Mouse (Mus musculus) embryonic facial prominence, embryonic 11.5 days (tissue): ENCODE results near the gene Dgkq. TPM values are rescaled to one million over a fixed set of nuclear protein-coding genes. Genes with fewer than 3 reads are reported as not detected.

ENCODE experiments used
- ATAC-seq: fragments of 200-750 bp; cut with Nextera tagmentation; replicated peaks from 2 replicates; pipeline ENCODE4 v1.8.0; 2017; ENCODE audit warnings: low read depth; ENCODE audit not compliant: insufficient number of reproducible peaks, low FRiP score, low TSS enrichment
- DNase-seq: peaks from one replicate; pipeline ENCODE4 v3.0.0-alpha.2; 2015; ENCODE audit warnings: low spot score
- H3K27ac ChIP-seq: fragments of 300-500 bp; sonication (generic); replicated peaks from 2 replicates; pipeline ENCODE4 v1.5.1; 2014; ENCODE audit warnings: mild to moderate bottlenecking, low read depth, low read length, control low read depth
- H3K27me3 ChIP-seq: fragments of 300-500 bp; sonication (generic); 2 replicates; pipeline ENCODE4 v1.6.1; 2014; ENCODE audit warnings: mild to moderate bottlenecking, low read length, moderate library complexity, mixed read lengths; ENCODE audit not compliant: control insufficient read depth, insufficient read depth
- H3K36me3 ChIP-seq: fragments of 300-500 bp; sonication (generic); replicated peaks from 2 replicates; pipeline ENCODE4 v1.6.1; 2014; ENCODE audit warnings: low read depth, mild to moderate bottlenecking, low read length, moderate library complexity, mixed read lengths; ENCODE audit not compliant: control insufficient read depth, insufficient read depth
- H3K4me1 ChIP-seq: fragments of 300-500 bp; sonication (generic); 2 replicates; pipeline ENCODE4 v1.6.1; 2014; ENCODE audit warnings: low read length, mixed read lengths; ENCODE audit not compliant: control insufficient read depth, insufficient read depth
- H3K4me2 ChIP-seq: fragments of 300-500 bp; sonication (generic); 2 replicates; pipeline ENCODE4 v1.6.1; 2014; ENCODE audit warnings: low read depth, mild to moderate bottlenecking, control low read depth, low read length, moderate library complexity
- H3K4me3 ChIP-seq: fragments of 300-500 bp; sonication (generic); 2 replicates; pipeline ENCODE4 v1.5.1; 2014; ENCODE audit warnings: low read depth, low read length, control low read depth
- H3K9ac ChIP-seq: fragments of 300-500 bp; sonication (generic); replicated peaks from 2 replicates; pipeline ENCODE4 v1.6.1; 2014; ENCODE audit warnings: mild to moderate bottlenecking, control low read depth, low read length
- H3K9me3 ChIP-seq: fragments of 300-500 bp; sonication (generic); replicated peaks from 2 replicates; pipeline ENCODE4 v1.6.1; 2016; ENCODE audit warnings: mild to moderate bottlenecking, low read length, inconsistent platforms, mixed read lengths; ENCODE audit not compliant: control insufficient read depth
- WGBS: fragments of 180-500 bp; shearing (Covaris S2); extraction: QIAGEN DNeasy Blood & Tissue Kit; methylation state at CpG from one replicate; pipeline ENCODE4 v1.1.7; 2014; 5-methylcytosine and 5-hydroxymethylcytosine counted together
- polyA plus RNA-seq: library from polyadenylated mRNA; unstranded; fragments of >200 nt; fragmentation: Nextera tagmentation; extraction: Ambion mirVana; gene quantifications from 2 replicates; pipeline ENCODE4 v1.2.1, GENCODE M21; 2014

Gene Dgkq
- polyA plus RNA-seq, 1 experiment from 2014 or later, result 7.4 TPM

GRCm38 (mm10) chr5:108621870-108622269, 47.6 kb downstream of the Dgkq start:
- Histone ChIP-seq H3K27me3 (no peaks in the 10 kb centered on the region), H3K36me3 (peaks cover 7% of the 10 kb centered on the region), H3K4me2 (no peak overlapping the region), H3K9ac (no peak overlapping the region), H3K27ac (no peak overlapping the region), H3K4me3 (no peak overlapping the region), H3K9me3 (no peaks in the 10 kb centered on the region), H3K4me1 (no peaks in the 10 kb centered on the region)
- DNase-seq, result no peak
- 79% methylated on average over 2 of the region's 2 CpGs for whole genome bisulfite sequencing
- ATAC-seq, result no peak

- H3K27me3 ChIP-seq, result no peaks in the 10 kb centered on the region
- no peak overlapping the region for H3K9ac ChIP-seq
- H3K9me3 ChIP-seq, result no peaks in the 10 kb centered on the region
- no peaks in the 10 kb centered on the region for H3K4me1 ChIP-seq
- no peak overlapping the region for H3K27ac ChIP-seq
- WGBS, result 96% methylated on average over 1 of the region's 1 CpGs
- H3K36me3 ChIP-seq, result peaks cover 3% of the 10 kb centered on the region
- H3K4me2 ChIP-seq, result no peak overlapping the region
- no peak for DNase-seq
- H3K4me3 ChIP-seq, result no peak overlapping the region
- no peak for ATAC-seq
Measured at GRCm38 (mm10) chr5:108610426-108610825, 59.0 kb downstream of the Dgkq start.

DNA sequence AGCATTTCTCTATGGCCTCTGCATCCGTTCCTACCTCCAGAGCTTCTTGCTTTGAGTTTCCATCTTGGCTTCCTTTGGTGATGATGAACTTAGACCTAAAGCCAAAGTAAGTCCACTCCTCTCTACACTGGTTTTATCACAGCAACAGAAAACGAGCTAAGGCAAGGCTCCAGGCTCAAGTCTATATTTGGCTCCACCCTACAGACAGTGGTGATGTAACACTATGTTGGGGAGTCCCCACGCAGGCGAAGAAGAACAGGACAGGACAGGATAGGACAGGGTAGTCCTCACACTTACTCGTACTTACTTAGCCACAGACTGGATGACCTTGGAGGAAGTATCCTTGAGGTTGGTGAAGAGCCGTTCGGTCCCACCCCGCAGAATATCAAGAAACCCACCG, 66.9 kb downstream of the Dgkq start:
- peaks cover 5% of the 10 kb centered on the region for H3K36me3 ChIP-seq
- no peak for DNase-seq

DNA sequence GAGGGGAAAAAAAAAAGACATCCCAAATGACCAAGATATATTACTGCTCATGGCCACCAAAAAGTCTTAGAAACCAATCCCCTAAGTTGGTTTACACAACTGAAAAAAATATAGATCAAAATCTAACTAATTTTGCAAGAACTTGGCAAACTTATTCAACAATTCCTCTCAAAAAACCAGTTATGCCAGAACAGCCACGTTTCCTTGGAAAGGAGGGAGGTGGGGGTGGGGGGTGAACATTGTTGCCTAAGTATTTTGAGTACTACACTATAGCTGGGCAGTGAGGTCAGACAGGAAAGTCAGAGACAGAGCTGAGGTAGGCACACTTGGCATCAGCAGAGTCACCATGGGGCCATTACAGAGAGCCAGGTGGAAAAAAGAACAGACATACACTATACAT, 69.5 kb downstream of the Dgkq start:
- DNase-seq, result no peak
- no peaks in the 10 kb centered on the region for H3K9me3 ChIP-seq
- no peak overlapping the region for H3K4me2 ChIP-seq
- H3K27ac ChIP-seq, result no peak overlapping the region
- no peaks in the 10 kb centered on the region for H3K27me3 ChIP-seq
- no peak overlapping the region for H3K9ac ChIP-seq
- no peak for ATAC-seq
- WGBS, result 91% methylated on average over 1 of the region's 1 CpGs
- no peaks in the 10 kb centered on the region for H3K4me1 ChIP-seq
- H3K4me3 ChIP-seq, result no peak overlapping the region
- peaks cover 6% of the 10 kb centered on the region for H3K36me3 ChIP-seq

More for the DNA sequence above, 66.9 kb downstream of the Dgkq start:
- Histone ChIP-seq H3K9me3 (no peaks in the 10 kb centered on the region), H3K9ac (no peak overlapping the region), H3K4me3 (no peak overlapping the region), H3K4me1 (no peaks in the 10 kb centered on the region), H3K4me2 (no peak overlapping the region), H3K27ac (no peak overlapping the region), H3K27me3 (no peaks in the 10 kb centered on the region)
- 94% methylated on average over 9 of the region's 9 CpGs for WGBS
- ATAC-seq, result no peak

Other genes with a start within 250 kb of the Dgkq start
- 397 and 412 TPM in 2 replicates for gene Atp5k, start 235.2 kb downstream of the Dgkq start, polyA plus RNA-seq
- 0.11 and 0.15 TPM in 2 replicates for gene Mfsd7a, start 220.8 kb downstream of the Dgkq start, polyA plus RNA-seq
- gene Pcgf3, start 208.4 kb downstream of the Dgkq start, polyA plus RNA-seq, result 27.8 and 31.0 TPM in 2 replicates
- 3.5 and 4.6 TPM in 2 replicates for gene Cplx1, start 119.6 kb downstream of the Dgkq start, polyA plus RNA-seq
- gene Gak, start 39.9 kb downstream of the Dgkq start, polyA plus RNA-seq, result 45.5 and 46.7 TPM in 2 replicates
- gene Tmem175, start 39.9 kb downstream of the Dgkq start, polyA plus RNA-seq, result 21.0 and 21.9 TPM in 2 replicates
- gene Idua, start 9.3 kb downstream of the Dgkq start, polyA plus RNA-seq, result 9.6 and 10.4 TPM in 2 replicates
- gene Slc26a1, start 5.9 kb upstream of the Dgkq start, polyA plus RNA-seq, result 0.38 and 0.71 TPM in 2 replicates
- 21.4 and 22.4 TPM in 2 replicates for gene Fgfrl1, start 22.7 kb upstream of the Dgkq start, polyA plus RNA-seq
- gene Rnf212, start 105.3 kb upstream of the Dgkq start, polyA plus RNA-seq, result 0.69 and 0.88 TPM in 2 replicates
- gene Tmed11, start 125.7 kb upstream of the Dgkq start, polyA plus RNA-seq, result not detected in 2 replicates
- not detected in 2 replicates for gene Vmn2r8, start 139.2 kb upstream of the Dgkq start, polyA plus RNA-seq
- not detected in 2 replicates for gene Vmn2r9, start 182.9 kb upstream of the Dgkq start, polyA plus RNA-seq